Mouse (Mus musculus) kidney, postnatal 36 days (tissue): Measurements from ENCODE around the gene Nceh1.

Experiments used
- DNase-seq, 2 experiments: peaks; one replicate each; pipeline ENCODE4 v3.0.0; 2021 to 2022; ENCODE audit warnings: mixed read lengths in 2 of 2

Nceh1 gene

GRCm38 (mm10) chr3:27285072-27285471, 102.3 kb downstream of the Nceh1 start:
- DNase-seq = peak; percentile 55 to 65

DNA sequence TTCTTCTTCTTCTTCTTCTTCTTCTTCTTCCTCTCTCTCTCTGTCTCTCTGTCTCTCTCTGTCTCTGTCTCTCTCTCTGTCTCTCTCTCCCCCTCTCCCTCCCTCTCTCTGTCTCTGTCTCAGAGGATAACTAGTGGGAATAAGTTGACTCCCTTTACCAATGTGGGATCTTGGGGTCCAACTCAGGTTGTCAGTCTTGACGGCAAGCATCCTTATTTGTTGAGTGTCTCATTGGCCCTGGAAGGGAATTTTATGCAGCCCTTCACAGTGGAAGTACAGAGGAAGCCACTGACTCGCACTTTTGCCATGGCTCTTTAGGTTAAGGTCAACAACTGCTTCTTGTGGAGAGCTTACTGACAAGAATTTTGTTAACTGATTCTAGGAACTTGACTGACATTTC, 105.5 kb downstream of the Nceh1 start:
- DNase-seq = no peak

DNA sequence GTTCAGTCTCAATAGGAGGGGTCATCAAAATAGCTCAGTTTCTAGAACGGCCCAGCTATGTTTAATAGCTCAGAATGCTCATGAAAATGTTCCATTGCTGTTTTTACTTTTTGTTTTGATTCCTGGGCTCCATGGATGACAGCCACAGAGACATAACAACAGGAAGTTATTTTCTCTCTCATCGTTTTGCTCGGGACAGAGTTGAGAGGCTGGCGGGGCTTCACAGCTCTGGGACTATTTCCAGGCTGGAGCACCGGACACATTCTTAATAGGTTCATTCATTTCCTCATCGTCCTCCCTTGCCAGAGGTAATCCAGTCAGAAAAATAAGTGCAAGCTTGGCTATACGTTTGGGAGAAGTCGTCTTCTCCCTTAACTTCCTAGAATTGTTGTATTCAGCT, 106.1 kb downstream of the Nceh1 start:
- peak; percentile 63 to 75 for DNase-seq

- DNase-seq = no peak
Measured at GRCm38 (mm10) chr3:27290285-27290684, 107.5 kb downstream of the Nceh1 start.

DNA sequence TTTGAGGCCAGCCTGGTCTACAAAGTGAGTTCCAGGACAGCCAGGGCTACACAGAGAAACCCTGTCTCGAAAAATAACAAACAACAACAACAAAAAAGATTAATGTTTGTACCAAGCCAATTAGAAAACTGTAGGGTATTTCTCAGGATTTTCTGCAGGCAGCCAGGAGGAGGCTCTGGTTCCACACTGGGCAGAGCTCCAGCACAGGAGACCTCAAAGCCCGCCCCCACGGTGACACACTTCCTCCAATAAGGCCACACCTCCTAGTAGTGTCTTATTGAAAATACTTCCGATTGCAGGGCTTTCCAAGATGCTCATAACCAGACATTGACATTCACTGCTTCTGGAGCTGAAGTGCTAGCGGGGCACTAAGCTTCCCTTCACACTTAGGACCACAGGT, 108.2 kb downstream of the Nceh1 start:
- DNase-seq = peak in 1 of 2 experiments; percentile 58

DNA sequence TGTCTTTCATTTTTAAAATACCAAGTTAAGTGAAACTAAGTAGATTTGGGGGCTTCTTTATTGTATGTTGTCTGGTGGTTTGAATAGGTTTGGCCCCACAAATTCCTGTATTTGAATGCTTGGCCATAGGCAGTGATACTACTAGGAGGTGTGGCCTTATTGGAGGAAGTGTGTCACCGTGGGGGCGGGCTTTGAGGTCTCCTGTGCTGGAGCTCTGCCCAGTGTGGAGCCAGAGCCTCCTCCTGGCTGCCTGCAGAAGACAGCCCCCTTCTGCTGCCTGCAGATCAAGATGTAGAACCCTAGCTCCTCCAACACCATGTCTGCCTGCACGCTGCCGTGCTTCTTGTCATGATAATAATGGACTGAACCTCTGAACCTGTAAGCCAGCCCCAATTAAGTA, 108.6 kb downstream of the Nceh1 start:
- peak in 1 of 2 experiments; percentile 45 for DNase-seq

GRCm38 (mm10) chr3:27293645-27294385, 111.0 kb downstream of the Nceh1 start:
- no peak for DNase-seq

DNA sequence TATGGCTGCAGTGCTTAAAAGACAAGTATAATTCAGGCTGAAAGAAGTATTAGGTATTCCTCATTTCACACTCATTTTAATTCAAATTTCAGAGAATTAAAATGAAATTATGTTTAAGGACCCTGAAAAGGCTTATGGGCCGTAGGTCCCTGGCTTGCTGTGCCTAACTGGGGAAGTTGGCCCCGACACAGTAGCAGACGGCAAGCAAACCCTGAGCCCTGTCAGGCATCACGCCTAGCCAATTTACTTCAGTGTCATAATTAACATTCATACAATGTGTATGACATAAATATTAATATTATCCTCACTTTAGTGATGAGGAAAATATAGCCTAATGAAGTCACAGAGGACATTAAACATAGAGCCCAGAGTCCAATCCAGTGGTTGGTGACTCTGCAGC, 117.7 kb downstream of the Nceh1 start:
- no peak for DNase-seq

GRCm38 (mm10) chr3:27302339-27303022, 119.7 kb downstream of the Nceh1 start:
- no peak for DNase-seq

DNA sequence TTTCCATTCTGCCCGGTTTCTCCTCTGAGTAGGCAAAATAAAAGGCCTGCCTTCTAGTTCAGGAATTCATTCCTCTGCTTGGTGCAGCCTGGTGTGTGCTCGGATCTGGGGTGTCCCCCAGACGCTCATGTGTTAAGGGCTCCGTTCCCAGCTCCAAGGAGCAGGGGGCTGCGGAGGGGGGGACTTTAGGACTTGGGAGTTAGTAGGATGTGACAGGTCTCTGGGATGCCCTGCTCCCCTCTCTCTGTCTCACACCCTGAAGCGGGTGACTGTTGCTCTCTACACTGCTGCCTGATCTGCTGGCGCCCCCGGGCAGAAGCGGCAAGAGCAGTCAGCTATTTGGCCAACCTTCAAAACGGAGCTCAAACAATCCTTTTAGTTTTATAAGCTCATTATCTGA, 124.0 kb downstream of the Nceh1 start:
- DNase-seq = no peak

- no peak for DNase-seq
Measured at GRCm38 (mm10) chr3:27310973-27311372, 128.2 kb downstream of the Nceh1 start.

DNA sequence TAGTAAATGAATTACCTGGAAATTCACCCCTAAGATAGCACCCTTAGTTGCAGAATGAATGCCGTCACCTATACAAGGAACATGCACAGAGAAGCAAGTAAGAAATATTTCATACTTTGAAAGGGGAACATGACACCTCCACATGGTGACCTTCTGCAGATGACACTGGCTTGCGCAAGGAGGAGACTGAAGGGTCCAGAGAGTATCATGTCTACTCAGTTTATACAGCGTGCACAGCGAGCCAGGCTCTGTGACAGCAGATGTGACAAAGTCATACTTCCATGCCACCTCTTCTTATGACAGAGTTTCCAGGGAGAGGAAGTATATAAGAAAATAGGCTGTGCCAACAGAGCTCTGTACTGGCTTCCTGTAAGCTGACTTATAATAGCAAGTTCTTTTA, 128.7 kb downstream of the Nceh1 start:
- DNase-seq = no peak

GRCm38 (mm10) chr3:27314506-27315164, 131.9 kb downstream of the Nceh1 start:
- DNase-seq = no peak

GRCm38 (mm10) chr3:27316559-27317287, 134.0 kb downstream of the Nceh1 start, which contains the start of gene Tnfsf10:
Tnfsf10 (plus strand) TSS chr3:27317028.
- DNase-seq = peak; percentile 73 to 74

GRCm38 (mm10) chr3:27317288-27318024, 134.7 kb downstream of the Nceh1 start:
- peak in 1 of 2 experiments; percentile 33 for DNase-seq

DNA sequence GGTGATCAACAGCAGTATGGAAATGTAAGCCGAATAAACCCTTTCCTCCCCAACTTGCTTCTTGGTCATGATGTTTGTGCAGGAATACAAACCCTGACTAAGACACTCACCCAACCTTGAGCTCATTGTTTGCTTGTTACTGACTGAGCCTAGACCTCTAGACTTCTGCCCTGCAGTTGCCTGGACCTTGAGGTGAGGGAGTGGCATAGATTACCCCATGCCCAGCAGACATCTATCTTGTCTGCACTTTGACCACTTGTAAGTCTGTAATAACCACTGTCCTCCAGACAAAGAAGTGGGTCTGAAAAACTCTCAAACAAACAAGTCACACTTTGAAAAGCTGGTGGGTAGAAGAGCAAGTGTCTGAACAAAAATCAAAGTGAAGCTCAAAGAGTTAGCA, 136.9 kb downstream of the Nceh1 start:
- peak; percentile 58 to 59 for DNase-seq

DNA sequence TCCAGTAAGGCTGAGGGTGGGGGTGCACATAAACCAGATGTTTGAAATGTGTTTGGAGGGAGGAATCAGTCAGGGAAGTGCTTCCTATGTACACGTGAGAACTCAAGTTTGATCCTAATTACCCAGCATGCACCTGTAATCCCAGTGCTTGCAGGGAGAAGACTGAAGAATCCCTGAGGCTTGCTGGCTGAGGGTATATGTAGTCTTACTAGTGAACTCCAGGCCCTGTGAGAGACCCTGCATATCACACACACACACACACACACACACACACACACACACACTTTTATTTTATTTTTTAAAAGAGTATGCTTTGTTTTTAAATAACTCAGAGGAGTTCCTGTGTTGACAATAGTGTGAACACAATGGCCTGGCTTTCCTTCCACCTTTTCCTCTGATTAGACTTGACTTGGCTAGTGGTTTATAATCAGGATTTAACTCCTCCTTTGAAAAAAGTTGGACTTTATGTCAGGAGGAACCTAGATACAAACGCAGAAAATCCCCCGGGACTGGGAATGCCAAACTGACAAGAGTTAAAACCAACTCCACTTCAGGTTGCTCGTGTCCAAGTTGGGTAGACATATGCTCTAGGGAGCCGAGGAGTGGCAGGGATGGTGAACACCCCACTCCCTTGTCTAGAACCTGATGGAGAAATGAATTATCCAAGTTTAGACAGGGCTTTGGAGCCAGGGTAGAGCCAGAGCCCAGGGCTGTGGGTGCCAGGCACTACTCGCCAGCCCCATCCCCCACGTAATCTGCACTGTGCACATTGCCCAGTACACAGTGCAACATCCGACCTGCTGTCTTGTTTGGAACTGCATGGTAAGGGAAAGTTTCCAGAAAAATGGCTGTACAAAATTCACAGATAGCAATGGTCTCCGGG, 138.1 kb downstream of the Nceh1 start:
- peak; percentile 85 to 86 for DNase-seq

GRCm38 (mm10) chr3:27322591-27322990, 139.8 kb downstream of the Nceh1 start:
- no peak for DNase-seq

DNA sequence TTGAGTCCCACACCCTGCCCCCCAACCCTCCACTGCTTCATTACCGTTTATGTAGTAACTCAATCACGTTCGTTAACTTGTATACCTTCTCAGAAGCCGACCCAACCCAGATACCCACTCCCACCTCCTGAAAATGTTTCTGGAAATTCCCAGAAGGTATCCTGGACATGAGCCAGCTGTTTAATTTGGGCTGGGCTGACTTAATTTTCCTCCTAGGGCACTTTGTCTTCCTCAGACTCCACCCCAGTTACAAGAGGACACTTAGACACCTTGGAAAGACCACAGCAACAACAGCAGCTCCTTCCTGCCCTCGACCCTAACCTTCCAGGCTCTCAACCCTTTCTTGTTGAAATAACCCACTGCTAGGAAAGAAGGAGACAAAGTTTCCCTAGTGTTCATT, 140.8 kb downstream of the Nceh1 start:
- DNase-seq = peak; percentile 60 to 65

GRCm38 (mm10) chr3:27326633-27327191, 143.9 kb downstream of the Nceh1 start:
- peak; percentile 76 to 86 for DNase-seq

DNA sequence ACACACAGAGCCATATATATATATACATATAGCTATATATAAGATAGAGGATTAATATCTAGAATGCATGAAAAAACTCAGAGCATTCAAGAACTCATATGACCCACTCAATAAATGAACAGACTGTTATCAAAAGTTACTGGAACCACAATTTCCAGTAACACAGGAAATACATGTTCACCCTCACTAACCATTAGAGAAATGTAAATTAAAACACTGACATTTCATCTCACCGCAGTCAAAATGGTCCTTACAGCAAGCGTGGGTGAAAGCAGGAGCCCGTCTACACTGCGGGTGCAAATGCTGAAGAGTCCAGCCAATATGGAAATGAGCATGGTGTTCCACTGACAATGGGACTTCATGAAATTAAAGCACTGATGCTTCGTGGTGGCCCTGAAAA, 147.9 kb downstream of the Nceh1 start:
- no peak for DNase-seq
